Mouse (Mus musculus): ENCODE results near the gene Tti1.

DNA sequence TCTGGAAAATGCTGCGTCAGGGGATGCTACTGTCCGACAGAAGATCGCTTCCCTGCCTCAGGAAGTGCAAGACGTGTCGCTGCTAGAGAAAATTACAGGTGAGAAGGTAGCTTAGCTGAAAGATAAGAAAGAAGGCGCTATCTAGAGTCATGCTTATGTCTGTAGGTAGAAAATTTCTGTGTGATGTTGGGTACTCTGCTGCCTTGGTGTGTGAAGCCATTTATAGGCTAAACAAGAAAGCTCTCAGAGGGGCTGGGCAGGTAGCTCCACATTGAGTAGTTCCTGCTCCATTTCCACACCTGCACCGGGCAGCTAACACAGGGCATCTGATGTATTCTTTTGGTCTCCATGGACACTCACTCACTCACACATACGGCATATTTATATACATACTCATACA, 21.9 kb upstream of the Tti1 start:
- TF ChIP-seq CTCF (IDR thresholded peaks at IDR 0.05) (no peak), EP300 (IDR thresholded peaks at IDR 0.05; ENCODE audit: insufficient read depth, low read depth, low read length) (no peak), POLR2A (IDR thresholded peaks at IDR 0.05; ENCODE audit: insufficient read depth, low read depth, low read length) (no peak)

All from heart, adult 2 months (tissue).